Mouse (Mus musculus) hindbrain, embryonic 13.5 days (tissue): ENCODE data around the gene Nod1. TPM values are rescaled to one million over a fixed set of nuclear protein-coding genes. Genes with fewer than 3 reads are reported as not detected.

Experiments used
- ATAC-seq: fragments of 200-750 bp; cut with Nextera tagmentation; 2 replicates; pipeline ENCODE4 v1.8.0; 2017; ENCODE audit warnings: moderate TSS enrichment; ENCODE audit not compliant: low FRiP score
- H3K27ac ChIP-seq: fragments of 300-500 bp; sonication (generic); 2 replicates; pipeline ENCODE4 v1.5.1; 2015; ENCODE audit warnings: inconsistent platforms, mild to moderate bottlenecking, moderate library complexity
- H3K27me3 ChIP-seq: fragments of 300-500 bp; sonication (generic); 2 replicates; pipeline ENCODE4 v1.6.1; 2015; ENCODE audit warnings: mild to moderate bottlenecking, inconsistent platforms
- H3K36me3 ChIP-seq: fragments of 300-500 bp; sonication (generic); 2 replicates; pipeline ENCODE4 v1.6.1; 2015; ENCODE audit warnings: mild to moderate bottlenecking, inconsistent platforms
- H3K4me1 ChIP-seq: fragments of 300-500 bp; sonication (generic); replicated peaks from 2 replicates; pipeline ENCODE4 v1.6.1; 2015; ENCODE audit warnings: inconsistent platforms
- H3K4me2 ChIP-seq: fragments of 300-500 bp; sonication (generic); 2 replicates; pipeline ENCODE4 v1.6.1; 2015; ENCODE audit warnings: inconsistent platforms, mild to moderate bottlenecking, moderate library complexity
- H3K4me3 ChIP-seq: fragments of 300-500 bp; sonication (generic); 2 replicates; pipeline ENCODE4 v1.5.1; 2015; ENCODE audit warnings: mild to moderate bottlenecking, inconsistent platforms
- H3K9ac ChIP-seq: fragments of 300-500 bp; sonication (generic); 2 replicates; pipeline ENCODE4 v1.6.1; 2015; ENCODE audit warnings: mild to moderate bottlenecking, inconsistent platforms
- H3K9me3 ChIP-seq: fragments of 300-500 bp; sonication (generic); 2 replicates; pipeline ENCODE4 v1.6.1; 2016; ENCODE audit warnings: inconsistent platforms
- WGBS: fragments of 180-500 bp; shearing (Covaris S2); methylation state at CpG from one replicate; pipeline ENCODE4 v1.1.7; 2015; 5-methylcytosine and 5-hydroxymethylcytosine counted together
- polyA plus RNA-seq: library from polyadenylated mRNA; unstranded; fragments of >200 nt; fragmentation: Nextera tagmentation; extraction: Ambion mirVana; gene quantifications from 2 replicates; pipeline ENCODE4 v1.2.1, GENCODE M21; 2015

Nod1 gene
- polyA plus RNA-seq, 1 experiment from 2014 or later: 2.4 TPM

DNA sequence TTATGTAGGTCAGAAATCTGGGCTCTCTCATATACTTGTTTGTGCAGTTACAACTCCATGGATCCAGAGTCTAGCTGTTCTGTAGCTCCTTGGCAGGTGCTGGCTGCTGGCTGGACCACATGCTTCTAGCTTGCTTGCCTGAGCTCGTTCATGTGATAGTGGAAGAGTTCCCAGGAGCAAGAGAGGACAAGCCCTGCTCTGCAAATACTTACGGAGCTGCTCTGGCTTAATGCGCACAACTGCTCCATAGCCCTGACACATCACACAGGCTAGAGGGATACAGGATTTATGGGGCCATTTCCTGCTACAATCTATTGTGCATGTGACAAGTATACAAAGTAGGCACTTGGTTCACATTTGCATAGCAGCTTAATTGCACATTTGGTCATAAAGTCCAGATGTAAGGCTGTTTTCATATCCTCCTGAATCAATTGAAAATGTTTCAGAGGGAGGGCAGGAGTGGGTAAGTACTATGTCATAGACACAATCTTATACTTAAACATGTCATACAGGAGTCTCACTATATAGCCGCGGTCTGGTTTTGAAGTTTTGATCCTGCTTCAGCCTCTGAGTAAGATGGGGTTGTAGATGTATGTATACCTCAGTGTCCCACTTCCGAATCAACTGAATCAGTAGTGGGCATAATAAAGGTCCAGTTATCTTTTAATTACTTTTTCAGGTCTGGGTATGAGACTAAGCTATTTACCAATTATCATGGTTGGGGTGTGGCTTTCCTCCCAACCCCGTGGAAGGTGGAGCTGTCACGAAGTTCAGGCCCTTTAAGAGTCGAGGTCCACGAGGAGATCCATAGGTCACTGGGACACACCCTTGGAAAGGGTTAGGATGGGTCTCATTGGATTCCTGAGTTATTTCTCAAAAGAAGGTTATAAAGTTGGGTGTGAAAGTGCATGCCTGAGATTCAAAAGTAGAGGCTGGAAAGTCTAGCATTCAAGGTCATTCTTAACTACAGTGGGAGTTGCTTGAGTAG, 66.1 kb downstream of the Nod1 start:
- Histone ChIP-seq H3K4me3 (no peak overlapping the region), H3K27me3 (no peaks in the 10 kb centered on the region), H3K27ac (no peak overlapping the region), H3K9me3 (no peaks in the 10 kb centered on the region), H3K4me2 (no peak overlapping the region), H3K4me1 (no peaks in the 10 kb centered on the region), H3K9ac (no peak overlapping the region), H3K36me3 (no peaks in the 10 kb centered on the region)
- ATAC-seq: no peak
- WGBS: 90% methylated on average over 10 of the region's 10 CpGs

DNA sequence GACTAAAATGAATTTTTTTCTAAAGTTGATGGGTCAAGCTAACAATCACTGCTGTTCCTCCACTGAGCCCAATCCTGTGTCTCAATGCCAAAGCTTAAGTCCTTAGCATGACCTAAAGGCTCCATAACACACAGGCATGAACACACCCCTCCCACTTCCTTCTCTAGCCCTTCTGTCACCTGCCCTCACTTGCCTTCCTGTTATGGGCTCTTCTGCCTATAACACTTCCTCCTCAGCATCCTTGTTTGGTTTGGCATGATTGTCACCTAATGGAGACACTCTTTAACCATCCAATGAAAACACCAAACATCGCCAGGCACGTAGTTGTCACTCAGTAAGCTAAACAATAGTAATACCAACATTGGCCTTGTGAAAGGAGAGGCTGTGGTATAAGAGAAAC, 69.9 kb downstream of the Nod1 start:
- no peak overlapping the region for H3K27ac ChIP-seq
- H3K9me3 ChIP-seq: no peaks in the 10 kb centered on the region
- H3K4me2 ChIP-seq: no peak overlapping the region
- H3K27me3 ChIP-seq: no peaks in the 10 kb centered on the region
- H3K4me1 ChIP-seq: no peaks in the 10 kb centered on the region
- no peaks in the 10 kb centered on the region for H3K36me3 ChIP-seq
- H3K4me3 ChIP-seq: no peak overlapping the region
- WGBS: 93% methylated on average over 2 of the region's 2 CpGs
- no peak overlapping the region for H3K9ac ChIP-seq
- no peak for ATAC-seq

GRCm38 (mm10) chr6:54900256-54900655, 72.2 kb downstream of the Nod1 start:
- 98% methylated on average over 2 of the region's 2 CpGs for WGBS

GRCm38 (mm10) chr6:54891384-54891783, 81.0 kb downstream of the Nod1 start:
- 89% methylated on average over 3 of the region's 3 CpGs for WGBS
- Histone ChIP-seq H3K9me3 (no peaks in the 10 kb centered on the region), H3K27ac (no peak overlapping the region), H3K4me1 (0 out of 2 replicates have a peak, but pooled peaks cover 3% of the 10 kb centered on the region), H3K4me3 (no peak overlapping the region), H3K9ac (no peak overlapping the region), H3K36me3 (no peaks in the 10 kb centered on the region), H3K27me3 (no peaks in the 10 kb centered on the region), H3K4me2 (no peak overlapping the region)
- ATAC-seq: no peak

More at GRCm38 (mm10) chr6:54900256-54900655, 72.2 kb downstream of the Nod1 start:
- H3K9me3 ChIP-seq: no peaks in the 10 kb centered on the region
- H3K4me3 ChIP-seq: no peak overlapping the region
- no peaks in the 10 kb centered on the region for H3K27me3 ChIP-seq
- ATAC-seq: no peak
- H3K9ac ChIP-seq: no peak overlapping the region
- no peak overlapping the region for H3K4me2 ChIP-seq
- H3K36me3 ChIP-seq: no peaks in the 10 kb centered on the region
- H3K4me1 ChIP-seq: no peaks in the 10 kb centered on the region
- H3K27ac ChIP-seq: no peak overlapping the region

- Histone ChIP-seq H3K4me1 (0 out of 2 replicates have a peak, but pooled peaks cover 3% of the 10 kb centered on the region), H3K27me3 (no peaks in the 10 kb centered on the region), H3K9me3 (no peaks in the 10 kb centered on the region), H3K4me3 (no peak overlapping the region), H3K36me3 (no peaks in the 10 kb centered on the region), H3K4me2 (no peak overlapping the region), H3K27ac (no peak overlapping the region), H3K9ac (no peak overlapping the region)
- ATAC-seq: no peak
- 63% methylated on average over 9 of the region's 9 CpGs for WGBS
Observed at GRCm38 (mm10) chr6:54890221-54890620, 82.2 kb downstream of the Nod1 start.

- ATAC-seq: no peak
Observed at GRCm38 (mm10) chr6:54886195-54886594, 86.2 kb downstream of the Nod1 start.

DNA sequence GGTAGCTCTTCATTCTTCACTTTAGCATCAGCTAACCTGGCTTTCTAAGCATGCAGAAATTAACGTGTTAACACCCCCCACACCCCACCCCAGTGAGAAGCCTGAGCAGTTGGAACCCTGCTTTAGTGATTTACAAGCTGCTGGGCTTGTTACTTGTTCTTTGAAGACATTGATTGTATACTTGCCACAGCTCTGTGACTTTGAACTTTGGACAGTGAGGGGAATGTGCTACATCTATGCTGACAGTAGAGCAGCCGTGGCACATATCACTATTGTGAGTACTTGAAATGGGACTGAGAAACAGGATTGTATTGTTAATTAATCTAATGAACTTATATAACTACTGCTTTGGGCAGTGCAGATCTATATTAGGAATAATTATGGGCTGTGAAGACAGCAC, 89.0 kb downstream of the Nod1 start:
- H3K36me3 ChIP-seq: peaks cover 5% of the 10 kb centered on the region; the same call in 1 of the 2 replicates
- H3K27ac ChIP-seq: no peak overlapping the region
- H3K4me1 ChIP-seq: no peaks in the 10 kb centered on the region
- H3K27me3 ChIP-seq: no peaks in the 10 kb centered on the region
- H3K4me3 ChIP-seq: no peak overlapping the region
- H3K9ac ChIP-seq: no peak overlapping the region
- no peaks in the 10 kb centered on the region for H3K9me3 ChIP-seq
- no peak overlapping the region for H3K4me2 ChIP-seq
- ATAC-seq: no peak
- WGBS: 82% methylated on average over 2 of the region's 2 CpGs

More at GRCm38 (mm10) chr6:54886195-54886594, 86.2 kb downstream of the Nod1 start:
- Histone ChIP-seq H3K4me3 (no peak overlapping the region), H3K9ac (no peak overlapping the region), H3K9me3 (no peaks in the 10 kb centered on the region), H3K4me2 (no peak overlapping the region), H3K36me3 (no peaks in the 10 kb centered on the region), H3K4me1 (0 out of 2 replicates have a peak, but pooled peaks cover 3% of the 10 kb centered on the region), H3K27me3 (no peaks in the 10 kb centered on the region), H3K27ac (no peak overlapping the region)
- WGBS: 67% methylated on average over 7 of the region's 7 CpGs

GRCm38 (mm10) chr6:54880086-54880485, 92.3 kb downstream of the Nod1 start:
- no peak for ATAC-seq
- 92% methylated on average over 4 of the region's 4 CpGs for WGBS
- H3K9me3 ChIP-seq: no peaks in the 10 kb centered on the region
- no peak overlapping the region for H3K4me3 ChIP-seq
- H3K36me3 ChIP-seq: peaks cover 5% of the 10 kb centered on the region; the same call in 1 of the 2 replicates
- H3K27me3 ChIP-seq: no peaks in the 10 kb centered on the region
- no peak overlapping the region for H3K27ac ChIP-seq
- H3K4me2 ChIP-seq: no peak overlapping the region
- H3K9ac ChIP-seq: no peak overlapping the region
- 0 out of 2 replicates have a peak, but pooled peaks cover 2% of the 10 kb centered on the region for H3K4me1 ChIP-seq

DNA sequence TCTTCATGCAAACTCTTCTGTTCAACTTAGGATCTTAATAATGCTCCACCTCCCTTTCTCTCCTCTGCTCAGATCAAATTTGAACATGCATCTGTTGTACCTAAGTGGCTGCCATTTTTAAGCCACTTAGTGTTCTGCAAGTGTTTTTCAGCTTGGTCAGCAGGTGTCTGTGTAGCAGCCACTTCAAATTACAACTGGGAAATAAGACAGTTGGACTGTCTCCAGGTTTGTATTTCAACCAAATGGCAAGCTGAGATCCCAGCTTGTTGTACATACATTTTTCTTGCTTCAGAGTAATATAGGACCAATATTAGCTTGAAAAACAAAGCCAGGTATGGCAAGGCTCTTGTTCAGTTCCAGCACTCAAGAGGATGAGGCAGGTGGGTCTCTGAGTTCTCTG, 93.9 kb downstream of the Nod1 start:
- no peak for ATAC-seq
- H3K36me3 ChIP-seq: peaks cover 5% of the 10 kb centered on the region; the same call in 1 of the 2 replicates
- no peak overlapping the region for H3K27ac ChIP-seq
- H3K9ac ChIP-seq: no peak overlapping the region
- no peak overlapping the region for H3K4me2 ChIP-seq
- H3K4me3 ChIP-seq: no peak overlapping the region
- no peaks in the 10 kb centered on the region for H3K9me3 ChIP-seq
- 0 out of 2 replicates have a peak, but pooled peaks cover 2% of the 10 kb centered on the region for H3K4me1 ChIP-seq
- no peaks in the 10 kb centered on the region for H3K27me3 ChIP-seq

DNA sequence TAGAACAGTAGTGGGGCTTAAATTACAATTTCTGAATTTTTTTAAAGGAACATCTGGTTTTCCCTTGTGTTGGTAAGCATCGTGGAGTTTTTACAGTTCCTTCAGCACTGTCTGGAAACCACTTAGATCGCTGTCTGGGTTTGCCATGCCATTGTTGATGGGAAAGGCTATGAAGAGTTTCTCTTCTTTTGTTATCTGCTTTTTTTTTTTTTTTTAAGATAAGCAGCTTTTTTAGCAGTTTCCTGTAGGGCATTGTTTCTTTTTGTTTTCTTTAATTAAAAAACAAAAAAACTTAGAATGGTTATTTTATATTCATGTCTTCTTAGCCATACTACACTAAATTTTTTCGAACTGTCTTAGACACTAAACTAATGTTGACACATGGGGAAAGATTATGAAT, 94.8 kb downstream of the Nod1 start:
- Histone ChIP-seq H3K27ac (no peak overlapping the region), H3K9ac (no peak overlapping the region), H3K4me1 (0 out of 2 replicates have a peak, but pooled peaks cover 2% of the 10 kb centered on the region), H3K4me3 (no peak overlapping the region), H3K9me3 (no peaks in the 10 kb centered on the region), H3K36me3 (peaks cover 5% of the 10 kb centered on the region; the same call in 1 of the 2 replicates), H3K4me2 (no peak overlapping the region), H3K27me3 (no peaks in the 10 kb centered on the region)
- WGBS: 94% methylated on average over 3 of the region's 3 CpGs
- ATAC-seq: no peak

GRCm38 (mm10) chr6:54876782-54877181, 95.6 kb downstream of the Nod1 start:
- Histone ChIP-seq H3K36me3 (peaks cover 5% of the 10 kb centered on the region; the same call in 1 of the 2 replicates), H3K9me3 (no peaks in the 10 kb centered on the region), H3K4me3 (no peak overlapping the region), H3K4me1 (0 out of 2 replicates have a peak, but pooled peaks cover 2% of the 10 kb centered on the region), H3K27me3 (no peaks in the 10 kb centered on the region), H3K27ac (no peak overlapping the region), H3K4me2 (no peak overlapping the region), H3K9ac (no peak overlapping the region)
- WGBS: 31% methylated on average over 5 of the region's 5 CpGs
- no peak for ATAC-seq
